Mouse (Mus musculus) frontal cortex, adult 2 months (tissue): ENCODE results near the gene Scube2. TPM values are rescaled to one million over a fixed set of nuclear protein-coding genes. Genes with fewer than 3 reads are reported as not detected.

Source experiments
- polyA plus RNA-seq: library from polyadenylated mRNA; depleted of rRNA; stranded (reverse); fragments of >200 nt; gene quantifications from 2 replicates; pipeline ENCODE4 v1.2.3, GENCODE M21; 2012; rRNA removed

Gene Scube2
- polyA plus RNA-seq, 1 experiment = 2.4 TPM

Other genes with a start within 250 kb of the Scube2 start
- 24.3 and 32.2 TPM in 2 replicates for gene St5, start 162.1 kb downstream of the Scube2 start, polyA plus RNA-seq
- gene Akip1, start 162.0 kb downstream of the Scube2 start, polyA plus RNA-seq = 6.7 and 8.7 TPM in 2 replicates
- gene BC051019, start 141.8 kb downstream of the Scube2 start, polyA plus RNA-seq = 0.12 TPM in 1 of 2 replicates, not detected in the other
- 0.20 TPM in 1 of 2 replicates, not detected in the other for gene Ascl3, start 134.0 kb downstream of the Scube2 start, polyA plus RNA-seq
- gene Tmem9b, start 112.8 kb downstream of the Scube2 start, polyA plus RNA-seq = 143 and 149 TPM in 2 replicates
- gene Nrip3, start 83.7 kb downstream of the Scube2 start, polyA plus RNA-seq = 148 and 152 TPM in 2 replicates
- gene Dennd5a, start 94.8 kb upstream of the Scube2 start, polyA plus RNA-seq = 220 and 223 TPM in 2 replicates
- 37.6 and 42.3 TPM in 2 replicates for gene Tmem41b, start 121.2 kb upstream of the Scube2 start, polyA plus RNA-seq
- 46.6 and 49.4 TPM in 2 replicates for gene Ipo7, start 152.6 kb upstream of the Scube2 start, polyA plus RNA-seq
- 11.4 and 14.0 TPM in 2 replicates for gene Zfp143, start 195.5 kb upstream of the Scube2 start, polyA plus RNA-seq